Mouse (Mus musculus) layer of hippocampus, adult 9-11 months (tissue): ENCODE data around the gene Gng4.

ENCODE experiments used
- DNase-seq: peaks from one replicate; pipeline ENCODE4 v3.0.0; 2022

Gene Gng4

GRCm38 (mm10) chr13:13820234-13821123, 36.6 kb downstream of the Gng4 start:
- no peak for DNase-seq

DNA sequence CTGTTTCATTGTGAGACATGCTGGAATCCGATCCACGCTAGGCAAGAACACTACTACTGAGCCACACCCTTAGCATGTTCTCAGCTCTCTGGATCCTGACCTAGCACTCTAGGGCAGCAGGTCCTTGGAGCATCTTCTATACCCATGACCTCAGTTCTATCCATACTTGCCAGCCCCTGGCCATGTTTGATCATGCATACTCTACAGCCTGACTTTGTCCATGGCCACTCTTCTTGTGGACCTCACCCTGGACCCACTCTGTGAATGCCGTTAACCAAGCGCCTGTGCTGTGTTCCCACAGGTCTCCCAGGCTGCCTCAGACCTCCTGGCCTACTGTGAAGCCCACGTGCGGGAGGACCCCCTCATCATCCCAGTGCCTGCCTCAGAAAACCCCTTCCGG, 41.1 kb downstream of the Gng4 start:
- no peak for DNase-seq

DNA sequence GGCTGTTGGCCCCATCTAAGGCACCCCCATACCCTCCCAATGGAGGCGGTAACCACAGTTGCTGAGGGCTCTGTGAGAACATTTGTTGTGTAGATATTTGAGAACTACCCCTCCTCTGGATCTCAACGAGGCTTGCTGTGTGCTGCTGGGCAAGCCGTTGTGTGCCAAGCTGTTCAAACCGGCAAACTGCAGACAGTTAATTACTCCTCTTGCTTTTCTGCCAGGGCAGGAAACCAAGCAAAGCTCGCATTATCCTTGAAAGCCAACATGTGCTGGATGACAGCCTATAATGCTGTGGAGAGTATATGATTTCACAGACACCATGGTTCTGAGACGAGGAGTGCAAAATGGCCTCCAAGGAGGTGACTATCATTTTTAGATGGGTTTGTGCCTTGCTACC, 42.7 kb downstream of the Gng4 start:
- no peak for DNase-seq

DNA sequence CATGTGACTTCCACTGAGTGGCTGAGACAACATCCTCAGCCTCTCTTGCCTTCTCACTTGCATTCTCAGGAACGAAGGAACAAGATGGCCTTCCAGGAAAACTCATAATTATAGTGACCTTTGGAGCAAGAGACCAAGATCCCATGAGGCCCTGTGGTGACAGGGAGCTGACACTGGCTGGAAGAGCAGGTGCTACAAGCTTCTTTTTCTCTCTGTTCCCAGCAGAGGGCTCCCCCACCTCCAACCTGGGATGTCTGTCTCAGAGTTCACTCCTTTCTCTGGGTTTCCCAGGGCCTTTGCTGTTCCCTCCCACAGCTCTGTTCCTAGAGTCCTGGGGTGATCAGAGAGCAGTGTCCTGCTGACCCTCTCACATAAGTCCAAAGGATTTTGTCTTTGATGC, 44.3 kb downstream of the Gng4 start:
- DNase-seq = no peak

- DNase-seq = no peak
Measured at GRCm38 (mm10) chr13:13830469-13831074, 46.7 kb downstream of the Gng4 start.

DNA sequence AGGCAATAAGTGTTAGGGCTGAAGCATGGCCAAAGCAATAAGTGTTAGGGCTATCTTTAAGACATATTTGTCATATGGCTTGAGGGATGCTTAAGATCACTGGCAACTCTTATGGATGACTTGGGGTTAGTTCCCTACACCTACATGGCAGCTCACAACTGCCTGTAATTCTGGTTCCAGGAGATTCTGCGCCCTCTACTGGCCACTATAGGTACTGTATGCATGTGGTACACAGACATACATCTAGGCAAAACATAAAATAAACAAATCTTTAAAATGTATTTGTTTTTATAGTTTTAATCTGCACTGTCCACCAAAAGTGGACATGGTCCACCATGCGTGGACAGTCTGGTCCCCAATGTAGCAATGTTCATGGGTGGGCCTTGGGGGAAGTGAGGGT, 51.3 kb downstream of the Gng4 start:
- DNase-seq = no peak

GRCm38 (mm10) chr13:13845021-13845420, 61.2 kb downstream of the Gng4 start:
- DNase-seq = no peak

DNA sequence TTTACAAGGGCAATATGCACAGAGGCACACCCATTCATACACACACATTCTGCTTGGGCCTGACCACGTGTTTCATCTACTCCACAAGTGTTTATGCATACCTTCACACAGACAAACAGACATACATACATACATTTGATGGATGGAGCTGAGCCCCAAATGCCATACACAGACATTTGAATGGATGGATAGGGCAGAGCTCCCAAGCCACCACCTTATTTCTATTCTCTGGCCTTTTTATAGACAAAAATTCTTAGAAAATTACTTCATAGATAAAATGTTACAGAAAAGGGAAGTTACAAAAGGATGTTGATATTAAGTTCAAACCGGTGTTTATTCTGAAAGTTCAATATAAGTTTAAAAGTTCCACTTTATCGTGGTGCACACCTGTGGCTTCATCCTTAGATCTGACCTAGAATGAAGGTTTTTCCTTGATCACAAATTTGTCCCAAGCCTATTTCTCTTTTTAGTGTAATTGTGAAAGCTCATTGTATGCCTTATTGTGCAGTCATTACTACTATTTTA, 63.3 kb downstream of the Gng4 start:
- no peak for DNase-seq

- DNase-seq = no peak
Measured at GRCm38 (mm10) chr13:13857190-13857589, 73.3 kb downstream of the Gng4 start.

- no peak for DNase-seq
Measured at GRCm38 (mm10) chr13:13862346-13862745, 78.5 kb downstream of the Gng4 start.

- DNase-seq = no peak
Measured at GRCm38 (mm10) chr13:13862941-13863340, 79.1 kb downstream of the Gng4 start.

DNA sequence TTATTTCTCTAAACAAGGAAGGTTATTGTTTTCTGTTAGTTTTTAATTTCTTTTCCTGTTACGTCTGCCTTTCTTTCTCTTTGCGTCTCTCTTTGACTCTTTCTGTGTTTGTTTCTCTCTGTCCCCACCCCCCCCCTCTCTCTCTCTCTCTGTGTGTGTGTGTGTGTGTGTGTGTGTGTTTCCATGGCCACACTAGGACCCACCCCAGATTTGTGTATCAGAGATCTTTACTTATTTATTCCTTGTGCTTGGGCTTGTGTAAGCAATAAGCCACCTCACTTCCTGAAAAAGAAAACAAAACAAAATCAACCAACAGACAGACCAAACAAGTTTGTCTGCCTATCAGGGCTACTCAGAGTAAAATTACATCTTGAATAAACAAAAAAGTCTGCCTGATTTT, 82.5 kb downstream of the Gng4 start:
- no peak for DNase-seq

DNA sequence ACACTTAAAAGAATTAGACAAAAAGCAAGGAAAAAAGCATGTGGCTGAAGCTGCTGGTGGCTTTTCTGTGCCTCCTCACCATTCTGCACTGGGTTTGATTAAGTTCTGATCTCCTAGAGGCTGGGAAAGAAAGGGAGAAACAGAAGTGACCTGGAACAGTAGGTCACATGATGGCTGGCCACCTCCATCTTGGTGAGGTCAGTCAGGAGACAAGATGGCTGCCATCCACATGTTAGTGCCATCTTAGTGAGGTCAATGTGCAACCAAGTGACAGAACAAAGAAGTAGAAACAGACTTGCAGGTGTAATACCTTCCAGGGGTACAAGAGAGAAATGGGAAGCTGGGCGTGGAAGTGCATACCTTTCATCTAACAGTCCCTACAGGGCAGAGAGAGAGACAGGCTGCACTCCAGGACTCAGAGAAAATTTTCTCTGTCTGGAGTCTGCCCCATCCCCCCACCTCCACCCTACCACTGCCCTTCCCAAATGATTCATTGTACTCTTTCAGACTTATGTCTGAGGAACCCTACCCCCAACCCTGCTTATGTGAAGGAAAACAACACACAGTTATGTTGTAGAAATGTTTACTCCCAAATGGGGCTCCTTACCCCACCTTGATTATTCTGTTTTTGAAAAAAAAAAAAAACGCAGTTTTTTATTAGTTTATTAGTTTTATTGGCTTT, 83.4 kb downstream of the Gng4 start:
- DNase-seq = no peak

GRCm38 (mm10) chr13:13867922-13868321, 84.1 kb downstream of the Gng4 start:
- DNase-seq = no peak
